Mouse (Mus musculus): ENCODE results near the gene Ahdc1. TPM values are rescaled to one million over a fixed set of nuclear protein-coding genes. Genes with fewer than 3 reads are reported as not detected.

The Ahdc1 gene
- polyA plus RNA-seq, 1 experiment from 2014 or later, result 12.6 TPM

DNA sequence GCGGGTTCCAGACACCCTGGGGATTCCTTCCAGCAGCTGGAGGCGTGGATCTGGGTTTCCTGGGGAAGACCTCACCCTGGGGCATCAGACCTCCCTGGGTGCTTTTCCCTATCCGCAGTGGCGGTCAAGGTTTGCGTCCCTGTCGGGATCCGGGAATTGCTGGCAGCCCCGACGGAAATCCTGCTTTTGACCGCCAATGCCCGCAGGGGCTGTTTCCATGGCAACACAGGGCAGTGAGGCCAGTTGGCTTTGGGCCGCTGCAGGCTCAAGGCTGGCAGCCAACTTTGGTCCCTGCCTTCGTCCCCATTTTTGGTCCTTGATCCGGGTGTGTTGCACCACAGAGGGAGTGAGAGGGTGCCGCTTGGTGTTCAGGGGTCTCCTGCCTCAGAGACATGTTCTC lies 36.2 kb upstream of the Ahdc1 start:
- peaks cover 36% of the 10 kb centered on the region for H3K4me1 ChIP-seq (replicated peaks)
- no peak for ATAC-seq
- H3K36me3 ChIP-seq, result no peaks in the 10 kb centered on the region
- 0 out of 2 replicates have a peak overlapping the region, but pooled peaks have one; percentile 36 for H3K9ac ChIP-seq (replicated peaks)
- peak overlapping the region; percentile 39; the same call in 1 of the 2 replicates for H3K27ac ChIP-seq
- peak overlapping the region; percentile 12; the same call in 1 of the 2 replicates for H3K4me3 ChIP-seq (replicated peaks)
- H3K27me3 ChIP-seq, result peaks cover 58% of the 10 kb centered on the region
- no peaks in the 10 kb centered on the region for H3K9me3 ChIP-seq
- 1% methylated on average over 15 of the region's 15 CpGs for WGBS
- peak overlapping the region; percentile 46 for H3K4me2 ChIP-seq (replicated peaks)

DNA sequence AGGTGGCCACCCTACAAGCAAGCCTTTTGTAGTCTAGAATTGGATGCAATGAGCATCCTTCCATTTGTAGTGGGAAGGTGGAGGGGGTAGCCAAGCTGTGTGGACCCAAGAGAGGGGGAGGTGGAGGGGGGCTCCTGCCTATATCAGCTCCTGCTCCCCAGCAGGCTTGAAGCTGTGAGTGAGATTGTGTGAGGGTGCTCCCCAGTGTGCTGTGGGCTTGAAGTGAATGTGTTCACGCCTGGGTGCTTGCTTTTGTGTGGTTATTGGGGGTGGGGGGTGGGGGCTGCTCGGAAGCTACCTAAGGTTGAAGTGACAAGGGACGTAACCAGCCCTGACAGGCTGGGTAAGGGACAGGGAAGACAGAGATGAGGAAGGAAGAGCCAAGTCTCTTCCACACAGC lies 35.3 kb upstream of the Ahdc1 start:
- Histone ChIP-seq H3K36me3 (no peaks in the 10 kb centered on the region), H3K4me1 (replicated peaks) (peaks cover 36% of the 10 kb centered on the region), H3K27me3 (peaks cover 58% of the 10 kb centered on the region), H3K4me2 (replicated peaks) (no peak overlapping the region), H3K9me3 (no peaks in the 10 kb centered on the region), H3K9ac (replicated peaks) (no peak overlapping the region), H3K4me3 (replicated peaks) (no peak overlapping the region), H3K27ac (no peak overlapping the region)
- WGBS, result 27% methylated on average over 3 of the region's 3 CpGs
- ATAC-seq, result no peak

DNA sequence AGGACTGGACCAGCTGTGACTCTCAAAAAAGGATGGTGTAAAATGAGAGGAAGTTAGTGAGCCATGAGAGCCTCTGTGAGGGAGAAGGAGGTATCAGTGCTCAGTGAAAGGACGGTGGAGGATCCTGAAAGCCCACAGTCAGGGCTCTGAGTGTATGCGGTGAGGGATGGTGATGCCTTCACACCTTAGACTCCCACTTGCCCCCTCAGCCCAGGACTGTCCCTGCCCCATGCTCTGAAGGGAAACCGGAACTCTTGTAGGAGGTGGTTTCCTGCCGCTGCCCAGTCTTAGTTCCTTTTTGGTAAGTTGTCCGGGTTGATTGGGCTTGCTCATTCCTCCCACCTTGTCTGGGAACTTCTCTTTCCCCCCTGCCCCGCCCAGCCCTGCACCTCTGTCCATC lies 34.3 kb upstream of the Ahdc1 start:
- no peak overlapping the region for H3K4me3 ChIP-seq (replicated peaks)
- H3K4me2 ChIP-seq (replicated peaks), result no peak overlapping the region
- no peak for ATAC-seq
- H3K36me3 ChIP-seq, result no peaks in the 10 kb centered on the region
- H3K9ac ChIP-seq (replicated peaks), result no peak overlapping the region
- H3K4me1 ChIP-seq (replicated peaks), result peaks cover 36% of the 10 kb centered on the region
- no peak overlapping the region for H3K27ac ChIP-seq
- WGBS, result 80% methylated on average over 6 of the region's 6 CpGs
- no peaks in the 10 kb centered on the region for H3K9me3 ChIP-seq
- H3K27me3 ChIP-seq, result peaks cover 53% of the 10 kb centered on the region

DNA sequence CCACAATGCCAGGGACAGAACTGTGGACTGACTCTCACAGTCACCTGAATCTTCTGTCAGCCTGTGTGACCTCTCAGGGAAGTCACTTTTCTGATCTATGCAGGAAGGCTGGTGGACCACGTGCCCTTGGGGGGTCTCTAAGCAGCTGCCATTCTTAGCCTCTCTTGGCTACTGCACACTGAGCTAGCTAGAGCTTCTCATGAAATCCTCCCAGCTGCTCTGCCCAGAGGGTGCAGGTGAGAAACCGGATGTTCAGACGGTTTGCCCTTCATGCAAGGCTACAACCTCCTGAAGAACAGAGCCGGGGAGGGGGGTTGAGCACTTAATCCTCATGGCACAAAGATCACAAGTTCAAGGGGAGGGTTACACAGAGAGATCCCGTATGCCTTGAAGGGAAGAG lies 33.5 kb upstream of the Ahdc1 start:
- ATAC-seq, result no peak
- Histone ChIP-seq H3K4me3 (replicated peaks) (no peak overlapping the region), H3K27me3 (peaks cover 47% of the 10 kb centered on the region), H3K4me1 (replicated peaks) (peaks cover 36% of the 10 kb centered on the region), H3K36me3 (no peaks in the 10 kb centered on the region), H3K9ac (replicated peaks) (no peak overlapping the region), H3K27ac (no peak overlapping the region), H3K4me2 (replicated peaks) (no peak overlapping the region), H3K9me3 (no peaks in the 10 kb centered on the region)
- WGBS, result 54% methylated on average over 5 of the region's 5 CpGs

DNA sequence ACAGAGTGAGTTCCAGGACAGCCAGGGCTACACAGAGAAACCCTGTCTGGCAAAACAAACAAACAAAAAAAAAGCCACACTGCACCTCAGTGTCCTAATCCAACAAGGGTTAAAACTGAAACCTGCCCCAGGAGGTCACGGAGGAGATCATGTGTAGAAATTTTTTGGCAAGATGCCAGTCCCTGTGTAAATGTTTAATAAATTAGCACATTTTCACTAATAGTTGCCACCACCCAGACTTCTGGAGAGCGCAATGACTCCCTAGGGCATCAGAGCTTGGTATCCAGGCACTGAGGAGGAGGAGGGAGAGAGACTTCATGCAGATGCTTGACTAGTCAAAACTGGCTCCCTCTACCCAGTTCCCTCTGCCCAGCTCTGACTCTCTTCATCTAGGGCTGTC lies 31.9 kb upstream of the Ahdc1 start:
- peaks cover 33% of the 10 kb centered on the region for H3K27me3 ChIP-seq
- H3K4me1 ChIP-seq (replicated peaks), result peaks cover 27% of the 10 kb centered on the region
- no peak overlapping the region for H3K4me2 ChIP-seq (replicated peaks)
- WGBS, result 74% methylated on average over 2 of the region's 2 CpGs
- H3K4me3 ChIP-seq (replicated peaks), result no peak overlapping the region
- H3K9ac ChIP-seq (replicated peaks), result no peak overlapping the region
- no peaks in the 10 kb centered on the region for H3K9me3 ChIP-seq
- ATAC-seq, result no peak
- H3K36me3 ChIP-seq, result no peaks in the 10 kb centered on the region
- H3K27ac ChIP-seq, result no peak overlapping the region

DNA sequence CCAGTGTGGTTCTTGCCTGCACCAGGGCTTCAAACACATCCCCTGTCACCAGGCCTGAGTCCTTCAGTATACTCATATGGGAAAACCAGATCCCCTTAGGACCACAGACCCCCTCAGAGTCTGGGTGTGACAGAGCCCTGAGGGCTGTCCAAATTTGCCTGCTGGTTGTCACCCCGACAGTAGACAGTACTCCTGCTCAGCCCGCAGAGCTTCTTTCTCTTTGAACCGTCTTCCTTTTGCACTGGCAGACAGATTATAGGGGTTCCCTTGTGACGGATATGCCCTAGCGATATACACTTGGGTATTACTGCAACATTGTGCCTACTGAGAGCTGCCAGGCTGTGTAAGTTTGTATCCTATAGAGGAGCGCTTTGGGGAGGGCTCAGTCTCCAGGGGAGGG lies 29.4 kb upstream of the Ahdc1 start:
- Histone ChIP-seq H3K4me3 (replicated peaks) (no peak overlapping the region), H3K4me1 (replicated peaks) (peaks cover 16% of the 10 kb centered on the region), H3K27me3 (peaks cover 9% of the 10 kb centered on the region; the same call in 1 of the 2 replicates), H3K4me2 (replicated peaks) (no peak overlapping the region), H3K27ac (no peak overlapping the region), H3K9me3 (no peaks in the 10 kb centered on the region), H3K36me3 (no peaks in the 10 kb centered on the region), H3K9ac (replicated peaks) (no peak overlapping the region)
- 70% methylated on average over 6 of the region's 6 CpGs for WGBS
- ATAC-seq, result no peak

DNA sequence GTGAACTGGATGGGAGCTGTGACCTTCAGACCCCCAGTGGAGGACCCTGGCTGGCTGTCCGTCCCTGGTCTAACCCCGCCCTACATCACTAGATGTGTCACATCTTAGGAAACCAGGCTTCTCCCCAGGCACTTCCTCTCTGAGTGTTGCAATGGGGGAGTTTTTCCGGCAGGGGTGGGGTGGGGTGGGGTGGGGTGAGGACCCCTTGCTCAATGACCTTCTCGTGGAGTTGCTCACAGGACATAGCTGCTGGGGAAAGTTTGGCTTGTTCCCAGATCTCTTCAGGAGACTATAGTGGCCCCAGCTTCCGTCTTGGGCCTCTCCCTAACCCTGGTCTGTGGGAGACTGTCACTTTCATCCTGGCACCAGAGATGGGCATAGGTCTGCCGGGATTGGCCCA lies 28.1 kb upstream of the Ahdc1 start:
- H3K4me1 ChIP-seq (replicated peaks), result peaks cover 14% of the 10 kb centered on the region
- ATAC-seq, result no peak
- 83% methylated on average over 6 of the region's 6 CpGs for WGBS
- H3K27ac ChIP-seq, result no peak overlapping the region
- H3K4me2 ChIP-seq (replicated peaks), result no peak overlapping the region
- no peak overlapping the region for H3K4me3 ChIP-seq (replicated peaks)
- H3K9me3 ChIP-seq, result no peaks in the 10 kb centered on the region
- no peaks in the 10 kb centered on the region for H3K36me3 ChIP-seq
- no peaks in the 10 kb centered on the region for H3K27me3 ChIP-seq
- no peak overlapping the region for H3K9ac ChIP-seq (replicated peaks)

DNA sequence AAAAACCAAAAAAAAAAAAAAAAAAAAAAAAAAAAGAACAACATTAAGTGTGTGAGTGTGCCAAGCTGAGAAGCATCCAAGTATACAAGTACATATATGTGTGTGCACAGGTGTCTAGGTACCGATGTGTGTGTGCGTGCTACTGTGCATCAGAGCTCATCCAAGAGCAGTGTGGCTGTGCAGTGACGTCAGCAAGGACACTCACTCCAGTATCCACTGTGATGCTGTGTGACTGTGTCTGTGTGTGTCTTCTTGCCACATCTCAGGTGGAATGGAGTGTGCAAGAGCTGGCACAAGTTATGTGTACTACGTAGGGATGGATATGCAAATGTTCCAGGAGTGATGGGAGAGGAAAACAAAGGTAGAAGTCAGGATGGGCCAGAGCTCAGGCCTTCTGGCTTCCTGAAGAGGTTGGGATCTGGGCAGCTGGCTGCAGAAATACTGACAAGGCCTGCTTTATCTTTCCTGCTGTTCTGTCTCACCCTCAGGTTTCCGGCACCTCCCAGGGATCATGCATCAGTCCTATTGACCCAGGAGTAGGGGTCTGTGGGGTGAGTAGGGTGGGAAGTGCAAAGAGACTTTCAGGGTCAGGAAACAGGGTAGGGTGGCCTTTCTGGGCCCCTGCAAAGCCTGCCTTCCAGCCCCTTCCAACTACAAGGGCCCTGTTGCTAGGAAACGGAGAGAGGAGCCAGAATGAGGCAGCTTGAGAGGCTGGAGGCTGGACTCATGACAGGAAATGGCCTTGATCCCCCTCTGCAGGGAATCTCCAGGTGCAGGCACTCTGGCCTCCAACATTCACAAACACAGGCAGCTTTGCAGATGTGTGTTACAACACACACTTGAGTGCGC lies 27.2 kb upstream of the Ahdc1 start:
- Histone ChIP-seq H3K4me1 (replicated peaks) (peaks cover 14% of the 10 kb centered on the region), H3K9me3 (no peaks in the 10 kb centered on the region), H3K36me3 (no peaks in the 10 kb centered on the region), H3K4me3 (replicated peaks) (no peak overlapping the region), H3K4me2 (replicated peaks) (no peak overlapping the region), H3K27me3 (no peaks in the 10 kb centered on the region), H3K27ac (peak overlapping the region; percentile 86), H3K9ac (replicated peaks) (peak overlapping the region; percentile 44)
- ATAC-seq, result peak; percentile 67
- WGBS, result 40% methylated on average over 7 of the region's 7 CpGs

DNA sequence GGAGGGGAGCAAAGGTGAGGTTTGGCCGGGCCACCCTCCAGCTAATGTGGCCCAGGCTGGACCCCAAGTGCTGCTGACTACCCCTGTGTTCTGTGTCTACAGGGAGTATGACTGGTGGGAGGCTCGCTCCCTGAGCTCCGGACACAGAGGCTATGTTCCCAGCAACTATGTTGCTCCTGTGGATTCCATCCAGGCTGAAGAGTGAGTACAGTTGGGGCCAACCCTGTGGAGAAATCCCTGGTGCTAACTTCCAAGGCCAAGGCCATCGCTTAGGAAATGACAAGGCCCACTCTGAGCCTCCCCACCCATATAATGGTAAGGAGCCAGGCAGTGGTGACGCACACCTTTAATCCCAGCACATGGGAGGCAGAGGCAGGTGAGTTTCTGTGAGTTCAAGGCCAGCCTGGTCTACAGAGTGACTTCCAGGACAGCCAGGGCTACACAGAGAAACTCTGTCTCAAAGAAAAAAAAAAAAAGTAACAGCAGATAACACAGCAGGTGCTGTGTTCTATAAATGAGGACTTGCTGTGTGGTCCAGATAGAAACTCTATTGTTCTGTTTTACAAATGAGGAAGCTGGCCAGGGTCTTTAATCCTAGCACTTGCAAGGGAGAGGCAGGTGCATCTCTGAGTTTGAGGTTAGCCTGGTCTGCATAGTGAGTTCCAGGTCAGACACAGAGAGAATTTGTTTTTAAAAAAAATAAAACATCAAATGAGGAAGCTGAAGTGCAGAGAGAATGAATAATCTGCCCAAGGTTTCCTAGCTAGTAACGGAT lies 22.3 kb upstream of the Ahdc1 start:
- H3K36me3 ChIP-seq, result no peaks in the 10 kb centered on the region
- no peak overlapping the region for H3K9ac ChIP-seq (replicated peaks)
- no peak for ATAC-seq
- no peak overlapping the region for H3K4me2 ChIP-seq (replicated peaks)
- H3K27ac ChIP-seq, result no peak overlapping the region
- H3K4me1 ChIP-seq (replicated peaks), result peaks cover 11% of the 10 kb centered on the region
- H3K9me3 ChIP-seq, result no peaks in the 10 kb centered on the region
- H3K4me3 ChIP-seq (replicated peaks), result no peak overlapping the region
- 90% methylated on average over 6 of the region's 6 CpGs for WGBS
- H3K27me3 ChIP-seq, result no peaks in the 10 kb centered on the region

DNA sequence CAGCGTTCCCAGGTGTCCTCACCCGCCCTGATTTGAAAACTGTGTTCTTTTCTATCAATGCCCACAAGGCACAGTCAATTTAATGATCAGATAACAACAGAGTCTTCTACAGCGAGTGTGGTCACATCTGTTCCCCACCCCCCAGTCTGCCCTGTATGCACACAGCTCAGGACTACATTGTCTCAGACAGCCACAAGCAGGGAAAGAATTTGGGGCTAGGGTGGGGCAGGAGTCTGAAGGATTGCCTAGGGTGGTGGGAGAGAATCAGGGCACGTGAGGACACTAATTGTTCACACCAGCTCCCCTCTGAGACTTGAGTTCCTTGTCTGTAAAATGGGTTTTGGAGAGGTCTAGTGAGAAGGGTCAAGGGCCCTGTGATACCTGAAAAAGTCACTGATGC lies 17.5 kb upstream of the Ahdc1 start:
- H3K9ac ChIP-seq (replicated peaks), result no peak overlapping the region
- H3K36me3 ChIP-seq, result no peaks in the 10 kb centered on the region
- no peaks in the 10 kb centered on the region for H3K4me1 ChIP-seq (replicated peaks)
- WGBS, result 73% methylated on average over 4 of the region's 4 CpGs
- H3K9me3 ChIP-seq, result no peaks in the 10 kb centered on the region
- no peak overlapping the region for H3K4me3 ChIP-seq (replicated peaks)
- H3K27me3 ChIP-seq, result no peaks in the 10 kb centered on the region
- H3K27ac ChIP-seq, result no peak overlapping the region
- no peak for ATAC-seq
- H3K4me2 ChIP-seq (replicated peaks), result no peak overlapping the region

DNA sequence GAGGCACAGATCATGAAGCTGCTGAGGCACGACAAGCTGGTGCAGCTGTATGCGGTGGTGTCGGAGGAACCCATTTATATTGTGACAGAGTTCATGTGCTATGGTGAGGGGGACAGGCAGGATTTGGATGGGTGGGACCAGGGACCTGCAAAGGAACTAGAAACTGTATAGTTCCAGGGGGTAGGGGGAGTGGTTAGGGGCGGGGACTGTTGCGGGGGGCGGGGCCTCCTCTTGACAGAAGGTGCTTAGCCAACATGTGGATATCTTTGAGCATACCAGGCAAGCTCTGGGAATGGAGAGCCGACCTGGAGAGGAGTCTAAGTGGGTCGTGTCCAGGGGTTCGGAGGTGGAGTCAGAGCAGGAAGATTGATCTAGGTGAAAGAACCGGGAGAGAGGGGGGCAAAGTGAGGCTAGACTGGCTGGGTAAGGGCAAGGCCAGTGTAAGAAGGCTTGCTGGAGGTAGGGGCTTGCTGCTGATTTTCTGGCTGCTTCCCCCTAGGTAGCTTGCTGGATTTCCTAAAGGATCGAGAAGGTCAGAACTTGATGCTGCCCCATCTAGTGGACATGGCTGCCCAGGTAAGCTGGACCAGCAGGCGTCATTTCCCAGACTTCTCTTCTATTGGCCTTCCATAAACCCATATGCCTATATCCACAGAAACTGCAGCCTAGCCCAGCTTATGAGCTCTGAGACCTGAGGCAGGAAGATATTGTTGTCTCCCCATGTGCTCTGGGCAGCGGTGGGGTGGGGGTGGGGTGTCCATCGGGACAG lies 13.4 kb upstream of the Ahdc1 start:
- H3K9ac ChIP-seq (replicated peaks), result no peak overlapping the region
- H3K4me2 ChIP-seq (replicated peaks), result no peak overlapping the region
- H3K36me3 ChIP-seq, result no peaks in the 10 kb centered on the region
- peaks cover 2% of the 10 kb centered on the region for H3K4me1 ChIP-seq (replicated peaks)
- H3K27me3 ChIP-seq, result no peaks in the 10 kb centered on the region
- no peak overlapping the region for H3K27ac ChIP-seq
- no peak overlapping the region for H3K4me3 ChIP-seq (replicated peaks)
- ATAC-seq, result no peak
- 52% methylated on average over 14 of the region's 14 CpGs for WGBS
- H3K9me3 ChIP-seq, result no peaks in the 10 kb centered on the region

DNA sequence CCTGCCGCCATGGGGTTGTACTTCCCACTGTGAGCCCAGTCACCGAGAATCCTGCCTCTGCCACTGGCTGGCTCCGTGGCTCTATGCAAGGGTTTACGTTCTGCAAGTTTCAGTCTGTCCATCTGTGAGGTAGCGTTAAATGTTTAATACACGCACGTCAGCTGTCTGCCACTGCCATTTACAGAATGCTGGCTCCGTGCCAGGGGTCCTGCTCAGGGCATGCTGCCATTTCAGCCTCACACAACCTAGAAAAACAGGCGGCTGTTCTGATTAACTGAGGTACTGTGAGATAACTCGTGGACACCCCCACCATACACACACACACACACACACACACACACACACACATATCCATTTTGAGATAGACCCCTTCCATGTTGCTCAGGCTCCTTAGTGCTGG lies 8.2 kb upstream of the Ahdc1 start:
- Histone ChIP-seq H3K9ac (replicated peaks) (0 out of 2 replicates have a peak overlapping the region, but pooled peaks have one; percentile 7), H3K36me3 (no peaks in the 10 kb centered on the region), H3K27ac (peak overlapping the region; percentile 46; the same call in 1 of the 2 replicates), H3K4me2 (replicated peaks) (no peak overlapping the region), H3K4me3 (replicated peaks) (no peak overlapping the region), H3K4me1 (replicated peaks) (peaks cover 17% of the 10 kb centered on the region), H3K9me3 (no peaks in the 10 kb centered on the region), H3K27me3 (no peaks in the 10 kb centered on the region)
- ATAC-seq, result no peak
- WGBS, result 27% methylated on average over 10 of the region's 10 CpGs
